Mouse (Mus musculus) heart, embryonic 15.5 days (tissue): ENCODE results near the gene Klhl3. TPM values are rescaled to one million over a fixed set of nuclear protein-coding genes. Genes with fewer than 3 reads are reported as not detected.
A peak's percentile ranks its signal among the peaks of the same experiment; 100 is the strongest.

Source experiments
- ATAC-seq: fragments of 200-750 bp; cut with Nextera tagmentation; replicated peaks from 2 replicates; pipeline ENCODE4 v1.8.0; 2017; ENCODE audit warnings: low read depth, moderate TSS enrichment; ENCODE audit not compliant: insufficient number of reproducible peaks, insufficient read depth, low FRiP score
- H3K27ac ChIP-seq: fragments of 300-500 bp; sonication (generic); 2 replicates; pipeline ENCODE4 v1.5.1; 2015; ENCODE audit warnings: mild to moderate bottlenecking, inconsistent platforms
- H3K27me3 ChIP-seq: fragments of 300-500 bp; sonication (generic); 2 replicates; pipeline ENCODE4 v1.6.1; 2015; ENCODE audit warnings: inconsistent platforms
- H3K36me3 ChIP-seq: fragments of 300-500 bp; sonication (generic); 2 replicates; pipeline ENCODE4 v1.6.1; 2015; ENCODE audit warnings: mild to moderate bottlenecking, inconsistent platforms
- H3K4me1 ChIP-seq: fragments of 300-500 bp; sonication (generic); replicated peaks from 2 replicates; pipeline ENCODE4 v1.6.1; 2015; ENCODE audit warnings: inconsistent platforms
- H3K4me2 ChIP-seq: fragments of 300-500 bp; sonication (generic); 2 replicates; pipeline ENCODE4 v1.6.1; 2015; ENCODE audit warnings: inconsistent platforms, mild to moderate bottlenecking, moderate library complexity
- H3K4me3 ChIP-seq: fragments of 300-500 bp; sonication (generic); 2 replicates; pipeline ENCODE4 v1.5.1; 2015; ENCODE audit warnings: mild to moderate bottlenecking, inconsistent platforms
- H3K9ac ChIP-seq: fragments of 300-500 bp; sonication (generic); 2 replicates; pipeline ENCODE4 v1.6.1; 2015; ENCODE audit warnings: mild to moderate bottlenecking, inconsistent platforms
- H3K9me3 ChIP-seq: fragments of 300-500 bp; sonication (generic); replicated peaks from 2 replicates; pipeline ENCODE4 v1.6.1; 2016; ENCODE audit warnings: inconsistent platforms
- WGBS: fragments of 180-500 bp; shearing (Covaris S2); methylation state at CpG from one replicate; pipeline ENCODE4 v1.1.7; 2015; ENCODE audit warnings: mixed read lengths; 5-methylcytosine and 5-hydroxymethylcytosine counted together
- polyA plus RNA-seq: library from polyadenylated mRNA; unstranded; fragments of >200 nt; fragmentation: Nextera tagmentation; extraction: Ambion mirVana; gene quantifications from 2 replicates; pipeline ENCODE4 v1.2.1, GENCODE M21; 2015

Klhl3 gene
- polyA plus RNA-seq, 1 experiment from 2014 or later = 7.2 TPM

- H3K4me1 ChIP-seq = peaks cover 40% of the 10 kb centered on the region
- 62% methylated on average over 5 of the region's 5 CpGs for WGBS
- H3K9me3 ChIP-seq = no peaks in the 10 kb centered on the region
- H3K9ac ChIP-seq = no peak overlapping the region
- H3K4me2 ChIP-seq = no peak overlapping the region
- peak overlapping the region; percentile 89 for H3K27ac ChIP-seq
- no peak overlapping the region for H3K4me3 ChIP-seq
- ATAC-seq = no peak
- no peaks in the 10 kb centered on the region for H3K27me3 ChIP-seq
- H3K36me3 ChIP-seq = peaks cover 4% of the 10 kb centered on the region; the same call in 1 of the 2 replicates
Observed at GRCm38 (mm10) chr13:58065316-58065715, 48.1 kb downstream of the Klhl3 start.

- no peak overlapping the region for H3K9ac ChIP-seq
Observed at GRCm38 (mm10) chr13:58057953-58058870, 55.2 kb downstream of the Klhl3 start.

GRCm38 (mm10) chr13:58056618-58057017 is 56.8 kb downstream of the Klhl3 start:
- Histone ChIP-seq H3K27ac (no peak overlapping the region), H3K27me3 (no peaks in the 10 kb centered on the region), H3K4me3 (no peak overlapping the region), H3K4me2 (no peak overlapping the region), H3K9me3 (no peaks in the 10 kb centered on the region), H3K9ac (no peak overlapping the region), H3K4me1 (peaks cover 11% of the 10 kb centered on the region; the same call in 1 of the 2 replicates), H3K36me3 (peaks cover 16% of the 10 kb centered on the region; the same call in 1 of the 2 replicates)
- WGBS = 78% methylated on average over 4 of the region's 4 CpGs
- ATAC-seq = no peak

More at GRCm38 (mm10) chr13:58057953-58058870, 55.2 kb downstream of the Klhl3 start:
- Histone ChIP-seq H3K4me2 (no peak overlapping the region), H3K27ac (peak overlapping the region; percentile 58), H3K4me1 (peaks cover 11% of the 10 kb centered on the region; the same call in 1 of the 2 replicates), H3K9me3 (no peaks in the 10 kb centered on the region), H3K4me3 (no peak overlapping the region), H3K36me3 (peaks cover 9% of the 10 kb centered on the region; the same call in 1 of the 2 replicates), H3K27me3 (no peaks in the 10 kb centered on the region)
- ATAC-seq = peak; percentile 72
- 42% methylated on average over 17 of the region's 17 CpGs for WGBS

GRCm38 (mm10) chr13:58053628-58054027 is 59.8 kb downstream of the Klhl3 start:
- peaks cover 12% of the 10 kb centered on the region; the same call in 1 of the 2 replicates for H3K36me3 ChIP-seq
- H3K4me1 ChIP-seq = peaks cover 7% of the 10 kb centered on the region; the same call in 1 of the 2 replicates
- whole genome bisulfite sequencing = 87% methylated on average over 4 of the region's 4 CpGs
- no peak overlapping the region for H3K27ac ChIP-seq
- H3K9ac ChIP-seq = no peak overlapping the region
- no peak for ATAC-seq
- H3K4me2 ChIP-seq = no peak overlapping the region
- H3K9me3 ChIP-seq = no peaks in the 10 kb centered on the region
- H3K27me3 ChIP-seq = no peaks in the 10 kb centered on the region
- no peak overlapping the region for H3K4me3 ChIP-seq

GRCm38 (mm10) chr13:58051654-58052053 is 61.7 kb downstream of the Klhl3 start:
- H3K36me3 ChIP-seq = peaks cover 14% of the 10 kb centered on the region; the same call in 1 of the 2 replicates
- H3K9ac ChIP-seq = no peak overlapping the region
- H3K4me1 ChIP-seq = no peaks in the 10 kb centered on the region
- no peak overlapping the region for H3K27ac ChIP-seq
- WGBS = 80% methylated on average over 10 of the region's 10 CpGs
- H3K4me2 ChIP-seq = no peak overlapping the region
- no peaks in the 10 kb centered on the region for H3K27me3 ChIP-seq
- H3K9me3 ChIP-seq = no peaks in the 10 kb centered on the region
- ATAC-seq = no peak
- no peak overlapping the region for H3K4me3 ChIP-seq

GRCm38 (mm10) chr13:58051251-58051650 is 62.1 kb downstream of the Klhl3 start:
- H3K4me2 ChIP-seq = no peak overlapping the region
- H3K27me3 ChIP-seq = no peaks in the 10 kb centered on the region
- peaks cover 10% of the 10 kb centered on the region; the same call in 1 of the 2 replicates for H3K36me3 ChIP-seq
- no peaks in the 10 kb centered on the region for H3K4me1 ChIP-seq
- no peak for ATAC-seq
- no peak overlapping the region for H3K27ac ChIP-seq
- 62% methylated on average over 7 of the region's 7 CpGs for WGBS
- no peak overlapping the region for H3K9ac ChIP-seq
- H3K4me3 ChIP-seq = no peak overlapping the region
- no peaks in the 10 kb centered on the region for H3K9me3 ChIP-seq

- no peak overlapping the region for H3K9ac ChIP-seq
- no peak overlapping the region for H3K4me3 ChIP-seq
- H3K27me3 ChIP-seq = no peaks in the 10 kb centered on the region
- no peak overlapping the region for H3K4me2 ChIP-seq
- no peak overlapping the region for H3K27ac ChIP-seq
- H3K4me1 ChIP-seq = no peaks in the 10 kb centered on the region
- H3K36me3 ChIP-seq = peaks cover 10% of the 10 kb centered on the region; the same call in 1 of the 2 replicates
- 79% methylated on average over 5 of the region's 5 CpGs for WGBS
- ATAC-seq = no peak
- no peaks in the 10 kb centered on the region for H3K9me3 ChIP-seq
Observed at GRCm38 (mm10) chr13:58049121-58049520, 64.3 kb downstream of the Klhl3 start.

GRCm38 (mm10) chr13:58048076-58048475 is 65.3 kb downstream of the Klhl3 start:
- Histone ChIP-seq H3K36me3 (peaks cover 10% of the 10 kb centered on the region; the same call in 1 of the 2 replicates), H3K9ac (no peak overlapping the region), H3K27ac (no peak overlapping the region), H3K4me1 (no peaks in the 10 kb centered on the region), H3K9me3 (no peaks in the 10 kb centered on the region), H3K4me3 (no peak overlapping the region), H3K27me3 (no peaks in the 10 kb centered on the region), H3K4me2 (no peak overlapping the region)
- no peak for ATAC-seq
- WGBS = 83% methylated on average over 3 of the region's 3 CpGs

- WGBS = 61% methylated on average over 7 of the region's 7 CpGs
- no peak overlapping the region for H3K4me3 ChIP-seq
- H3K27me3 ChIP-seq = no peaks in the 10 kb centered on the region
- 0 out of 2 replicates have a peak, but pooled peaks have one; percentile 33 for ATAC-seq
- H3K9ac ChIP-seq = no peak overlapping the region
- H3K9me3 ChIP-seq = no peaks in the 10 kb centered on the region
- no peak overlapping the region for H3K4me2 ChIP-seq
- H3K27ac ChIP-seq = peak overlapping the region; percentile 29
- no peaks in the 10 kb centered on the region for H3K4me1 ChIP-seq
- H3K36me3 ChIP-seq = peaks cover 3% of the 10 kb centered on the region; the same call in 1 of the 2 replicates
Observed at GRCm38 (mm10) chr13:58046178-58046577, 67.2 kb downstream of the Klhl3 start.

GRCm38 (mm10) chr13:58045278-58045677 is 68.1 kb downstream of the Klhl3 start:
- no peak for ATAC-seq
- Histone ChIP-seq H3K4me1 (no peaks in the 10 kb centered on the region; the same call in 1 of the 2 replicates), H3K4me3 (no peak overlapping the region), H3K27ac (no peak overlapping the region), H3K27me3 (no peaks in the 10 kb centered on the region), H3K36me3 (peaks cover 3% of the 10 kb centered on the region; the same call in 1 of the 2 replicates), H3K4me2 (no peak overlapping the region), H3K9me3 (no peaks in the 10 kb centered on the region), H3K9ac (no peak overlapping the region)
- 50% methylated on average over 4 of the region's 4 CpGs for WGBS

- Histone ChIP-seq H3K4me3 (no peak overlapping the region), H3K9ac (no peak overlapping the region), H3K4me2 (no peak overlapping the region), H3K9me3 (no peaks in the 10 kb centered on the region), H3K27ac (no peak overlapping the region), H3K36me3 (peaks cover 3% of the 10 kb centered on the region; the same call in 1 of the 2 replicates), H3K4me1 (peaks cover 6% of the 10 kb centered on the region), H3K27me3 (no peaks in the 10 kb centered on the region)
- no peak for ATAC-seq
- WGBS = 93% methylated on average over 8 of the region's 8 CpGs
Observed at GRCm38 (mm10) chr13:58043278-58043677, 70.1 kb downstream of the Klhl3 start.
